Mouse (Mus musculus): Measurements from ENCODE around the gene Aire. TPM values are rescaled to one million over a fixed set of nuclear protein-coding genes. Genes with fewer than 3 reads are reported as not detected.
"Not testable (repeated sequence)": the region's sequence is repeated elsewhere in the genome, so short reads cannot be mapped to it uniquely, and the experiment has no call there.

The Aire gene
- polyA plus RNA-seq, 1 experiment, result not detected

GRCm38 (mm10) chr10:78042096-78042495, 1.3 kb downstream of the Aire start:
- TF ChIP-seq CTCF (IDR thresholded peaks at IDR 0.05; ENCODE audit: insufficient read depth, low read depth, low read length), result no peak
- TF ChIP-seq POLR2A (IDR thresholded peaks at IDR 0.05; ENCODE audit: insufficient read depth, low read depth, low read length), result no peak

GRCm38 (mm10) chr10:78041647-78042046, 1.8 kb downstream of the Aire start, which contains the start of gene Dnmt3l:
Gene Dnmt3l (plus strand): TSS chr10:78041947.
- WGBS, result 96% methylated on average over 5 of the region's 5 CpGs
- TF ChIP-seq POLR2A (IDR thresholded peaks at IDR 0.05; ENCODE audit: insufficient read depth, low read depth, low read length) (no peak), CTCF (IDR thresholded peaks at IDR 0.05; ENCODE audit: insufficient read depth, low read depth, low read length) (no peak)
- H3K27ac ChIP-seq (ENCODE audit: insufficient read depth, low read depth, low read length), result no peak within 1 kb of the TSS

More at GRCm38 (mm10) chr10:78042096-78042495, 1.3 kb downstream of the Aire start:
- peaks cover 9% of the 10 kb centered on the region for H3K4me1 ChIP-seq (ENCODE audit: control insufficient read depth, insufficient read depth, low read length)
- no peak overlapping the region for H3K4me3 ChIP-seq (ENCODE audit: insufficient read depth, low read depth, low read length)
- WGBS, result 88% methylated on average over 7 of the region's 7 CpGs
- no peak overlapping the region for H3K27ac ChIP-seq (ENCODE audit: insufficient read depth, low read depth, low read length)

DNA sequence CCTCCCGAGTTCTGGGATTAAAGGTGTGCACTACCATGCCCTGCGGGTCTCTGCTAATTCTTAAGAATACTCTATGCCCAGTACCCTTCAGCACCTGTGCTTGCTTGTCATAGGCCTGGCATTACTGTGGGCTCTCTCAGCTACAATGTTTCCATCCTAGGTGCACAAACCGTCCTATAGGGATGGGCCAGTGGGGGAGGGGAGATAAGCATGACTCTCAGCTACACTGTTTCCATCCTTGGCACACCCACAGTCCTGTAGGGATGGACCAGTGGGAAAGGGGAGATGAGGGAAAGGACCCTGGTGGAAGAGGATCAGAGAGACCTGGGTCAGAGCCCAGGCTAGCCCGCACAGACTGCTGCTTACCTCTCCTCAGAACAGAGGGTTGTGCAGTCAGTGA, 6.3 kb downstream of the Aire start:
- Histone ChIP-seq H3K27ac (ENCODE audit: insufficient read depth, low read depth, low read length) (no peak overlapping the region), H3K4me1 (ENCODE audit: control insufficient read depth, insufficient read depth, low read length) (no peaks in the 10 kb centered on the region), H3K4me3 (ENCODE audit: insufficient read depth, low read depth, low read length) (no peak overlapping the region)
- 93% methylated on average over 4 of the region's 4 CpGs for WGBS
- TF ChIP-seq POLR2A (IDR thresholded peaks at IDR 0.05; ENCODE audit: insufficient read depth, low read depth, low read length), result no peak
- TF ChIP-seq CTCF (IDR thresholded peaks at IDR 0.05; ENCODE audit: insufficient read depth, low read depth, low read length), result no peak

More at GRCm38 (mm10) chr10:78041647-78042046, 1.8 kb downstream of the Aire start, which contains the start of gene Dnmt3l:
- H3K4me3 ChIP-seq (ENCODE audit: insufficient read depth, low read depth, low read length), result no peak within 1 kb of the TSS
- peaks cover 9% of the 10 kb centered on the region for H3K4me1 ChIP-seq (ENCODE audit: control insufficient read depth, insufficient read depth, low read length)

DNA sequence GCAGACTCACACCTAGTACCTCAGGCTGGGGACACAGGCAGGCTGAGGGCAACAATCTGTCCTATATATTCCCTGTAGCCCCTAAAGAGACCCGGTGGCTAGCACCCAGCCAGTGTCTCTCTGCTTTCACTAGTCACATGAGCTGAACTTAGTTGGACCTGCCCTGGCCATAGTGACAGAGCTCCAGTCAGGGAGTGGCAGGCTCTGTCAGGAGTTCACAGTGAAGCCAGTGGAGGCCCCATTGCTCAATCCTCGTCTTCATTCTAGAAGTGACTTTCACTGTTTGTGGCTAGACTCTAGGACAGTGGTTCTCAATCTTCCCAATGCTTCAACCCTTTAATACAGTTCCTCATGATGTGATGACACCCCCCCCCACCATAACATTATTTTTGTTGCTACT, 11.4 kb downstream of the Aire start:
- TF ChIP-seq POLR2A (IDR thresholded peaks at IDR 0.05; ENCODE audit: insufficient read depth, low read depth, low read length) (no peak), CTCF (IDR thresholded peaks at IDR 0.05; ENCODE audit: insufficient read depth, low read depth, low read length) (no peak)
- Histone ChIP-seq H3K4me1 (ENCODE audit: control insufficient read depth, insufficient read depth, low read length) (no peaks in the 10 kb centered on the region), H3K27ac (ENCODE audit: insufficient read depth, low read depth, low read length) (no peak overlapping the region), H3K4me3 (ENCODE audit: insufficient read depth, low read depth, low read length) (no peak overlapping the region)
- 84% methylated on average over 2 of the region's 2 CpGs for WGBS

- no peak overlapping the region for H3K27ac ChIP-seq (ENCODE audit: insufficient read depth, low read depth, low read length)
- TF ChIP-seq POLR2A (IDR thresholded peaks at IDR 0.05; ENCODE audit: insufficient read depth, low read depth, low read length) (no peak), CTCF (IDR thresholded peaks at IDR 0.05; ENCODE audit: insufficient read depth, low read depth, low read length) (no peak)
- no peak overlapping the region for H3K4me3 ChIP-seq (ENCODE audit: insufficient read depth, low read depth, low read length)
- no peaks in the 10 kb centered on the region for H3K4me1 ChIP-seq (ENCODE audit: control insufficient read depth, insufficient read depth, low read length)
- WGBS, result 98% methylated on average over 1 of the region's 1 CpGs
These were observed 14.3 kb downstream of the Aire start for GRCm38 (mm10) chr10:78029080-78029479.

GRCm38 (mm10) chr10:78028129-78028528, 15.3 kb downstream of the Aire start:
- no peak overlapping the region for H3K27ac ChIP-seq (ENCODE audit: insufficient read depth, low read depth, low read length)
- no peaks in the 10 kb centered on the region for H3K4me1 ChIP-seq (ENCODE audit: control insufficient read depth, insufficient read depth, low read length)
- WGBS, result 1% methylated on average over 5 of the region's 5 CpGs
- no peak for TF ChIP-seq POLR2A (IDR thresholded peaks at IDR 0.05; ENCODE audit: insufficient read depth, low read depth, low read length)
- TF ChIP-seq CTCF (IDR thresholded peaks at IDR 0.05; ENCODE audit: insufficient read depth, low read depth, low read length), result 0 out of 2 replicates have a peak, but pooled peaks have one; percentile 39
- H3K4me3 ChIP-seq (ENCODE audit: insufficient read depth, low read depth, low read length), result no peak overlapping the region

- 47% methylated on average over 6 of the region's 8 CpGs for WGBS
- not testable (repeated sequence) for H3K4me1 ChIP-seq (ENCODE audit: control insufficient read depth, insufficient read depth, low read length); H3K27ac ChIP-seq (ENCODE audit: insufficient read depth, low read depth, low read length); H3K4me3 ChIP-seq (ENCODE audit: insufficient read depth, low read depth, low read length)
These were observed 18.0 kb downstream of the Aire start for GRCm38 (mm10) chr10:78025453-78025852.

DNA sequence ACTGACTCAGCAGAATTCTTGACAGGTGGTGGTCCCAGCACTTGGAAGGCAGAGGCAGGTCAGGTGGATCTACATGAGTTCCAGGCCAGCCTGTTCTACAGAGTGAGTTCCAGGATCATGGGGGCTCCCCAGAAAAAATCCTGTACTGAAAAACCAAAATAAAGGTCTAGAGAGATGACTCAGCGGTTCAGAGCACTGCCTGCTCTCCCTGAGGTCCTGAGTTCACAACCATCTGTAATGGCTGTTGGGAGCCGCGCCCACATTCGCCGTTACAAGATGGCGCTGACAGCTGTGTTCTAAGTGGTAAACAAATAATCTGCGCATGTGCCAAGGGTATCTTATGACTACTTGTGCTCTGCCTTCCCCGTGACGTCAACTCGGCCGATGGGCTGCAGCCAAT, 23.4 kb downstream of the Aire start:
- not testable (repeated sequence) for H3K27ac ChIP-seq (ENCODE audit: insufficient read depth, low read depth, low read length); H3K4me3 ChIP-seq (ENCODE audit: insufficient read depth, low read depth, low read length); H3K4me1 ChIP-seq (ENCODE audit: control insufficient read depth, insufficient read depth, low read length)
- WGBS, result 96% methylated on average over 7 of the region's 11 CpGs

- Histone ChIP-seq H3K27ac (ENCODE audit: insufficient read depth, low read depth, low read length) (no peak overlapping the region), H3K4me1 (ENCODE audit: control insufficient read depth, insufficient read depth, low read length) (peaks cover 2% of the 10 kb centered on the region), H3K4me3 (ENCODE audit: insufficient read depth, low read depth, low read length) (no peak overlapping the region)
- TF ChIP-seq CTCF (IDR thresholded peaks at IDR 0.05; ENCODE audit: insufficient read depth, low read depth, low read length), result no peak
- no peak for TF ChIP-seq POLR2A (IDR thresholded peaks at IDR 0.05; ENCODE audit: insufficient read depth, low read depth, low read length)
- WGBS, result 67% methylated on average over 4 of the region's 4 CpGs
These were observed 24.1 kb downstream of the Aire start for GRCm38 (mm10) chr10:78019291-78019690.

GRCm38 (mm10) chr10:78018797-78019203, 24.6 kb downstream of the Aire start:
- peaks cover 2% of the 10 kb centered on the region for H3K4me1 ChIP-seq (ENCODE audit: control insufficient read depth, insufficient read depth, low read length)
- no peak overlapping the region for H3K27ac ChIP-seq (ENCODE audit: insufficient read depth, low read depth, low read length)
- 10% methylated on average over 19 of the region's 19 CpGs for WGBS
- peak overlapping the region; percentile 50 for H3K4me3 ChIP-seq (ENCODE audit: insufficient read depth, low read depth, low read length)
- TF ChIP-seq POLR2A (IDR thresholded peaks at IDR 0.05; ENCODE audit: insufficient read depth, low read depth, low read length) (no peak), CTCF (IDR thresholded peaks at IDR 0.05; ENCODE audit: insufficient read depth, low read depth, low read length) (peak; percentile 91)
